In genomic region chr11:87690054-87690740, GRCm38 (mm10) we compare ENCODE assay signal across 8 mouse cellular contexts. TPM values are rescaled to one million over a fixed set of nuclear protein-coding genes. Genes with fewer than 3 reads are reported as not detected.
DNase-seq lines count a peak whose midpoint lies in the region; ATAC-seq and TF ChIP-seq lines count a peak whose summit lies in the region.

No protein-coding gene starts in this region.

- H3K4me1 ChIP-seq in embryonic facial prominence, embryonic 13.5 days = peaks cover 55% of the 10 kb centered on the region
- peaks cover 12% of the 10 kb centered on the region for H3K4me1 ChIP-seq in limb, embryonic 14.5 days (ENCODE audit: control insufficient read depth, insufficient read depth, low read length)
- peaks cover 32% of the 10 kb centered on the region for H3K4me1 ChIP-seq in small intestine, adult 2 months (ENCODE audit: control insufficient read depth, insufficient read depth, insufficient read length, low read length)

- no peak overlapping the region for H3K9ac ChIP-seq in embryonic facial prominence, embryonic 13.5 days
- H3K9ac ChIP-seq in limb, embryonic 14.5 days (ENCODE audit: low read depth, low read length, severe bottlenecking) = no peak overlapping the region

- no peaks in the 10 kb centered on the region; the same call in 1 of the 2 replicates for H3K27me3 ChIP-seq in embryonic facial prominence, embryonic 13.5 days
- H3K27me3 ChIP-seq in limb, embryonic 14.5 days (ENCODE audit: control insufficient read depth, insufficient read depth, low read length) = no peaks in the 10 kb centered on the region
- H3K27me3 ChIP-seq in small intestine, adult 2 months (ENCODE audit: control insufficient read depth, insufficient read depth, low read length) = no peaks in the 10 kb centered on the region

- 0 out of 2 replicates have a peak overlapping the region, but pooled peaks have one; percentile 36 for H3K27ac ChIP-seq in layer of hippocampus, adult 2 months
- H3K27ac ChIP-seq in embryonic facial prominence, embryonic 13.5 days = peak overlapping the region; percentile 41
- no peak overlapping the region for H3K27ac ChIP-seq in limb, embryonic 14.5 days (replicated peaks; ENCODE audit: low read depth, low read length)
- peak overlapping the region; percentile 57 for H3K27ac ChIP-seq in small intestine, adult 2 months (ENCODE audit: insufficient read depth, low read depth, low read length)

- DNase-seq in layer of hippocampus, adult 2 months (ENCODE audit: low spot score in 2 of 2) = no peak
- no peak for DNase-seq in layer of hippocampus, postnatal 36 days
- DNase-seq in limb, embryonic 14.5 days (ENCODE audit: low spot score) = no peak
- no peak for DNase-seq in frontal cortex, postnatal 14 days (ENCODE audit: low spot score in 2 of 2)
- DNase-seq in adrenal gland, postnatal 10 days = no peak
- DNase-seq in retina, embryonic 14.5 days (ENCODE audit: low spot score) = no peak

- H3K36me3 ChIP-seq in embryonic facial prominence, embryonic 13.5 days = no peaks in the 10 kb centered on the region
- no peaks in the 10 kb centered on the region for H3K36me3 ChIP-seq in limb, embryonic 14.5 days (ENCODE audit: control insufficient read depth, insufficient read depth, low read length)
- no peaks in the 10 kb centered on the region for H3K36me3 ChIP-seq in small intestine, adult 2 months (ENCODE audit: control insufficient read depth, insufficient read depth, low read length)

- ATAC-seq in embryonic facial prominence, embryonic 13.5 days (ENCODE audit: insufficient number of reproducible peaks, insufficient read depth, low FRiP score, low TSS enrichment, low read depth) = no peak
- ATAC-seq in limb, embryonic 14.5 days (ENCODE audit: low FRiP score, low read depth) = no peak

- WGBS in embryonic facial prominence, embryonic 13.5 days = 67% methylated on average over 16 of the region's 16 CpGs
- 66% methylated on average over 16 of the region's 16 CpGs for WGBS in limb, embryonic 14.5 days
- 13% methylated on average over 16 of the region's 16 CpGs for WGBS in small intestine, adult 2 months

- H3K4me3 ChIP-seq in layer of hippocampus, adult 2 months = no peak overlapping the region
- H3K4me3 ChIP-seq in embryonic facial prominence, embryonic 13.5 days = no peak overlapping the region
- H3K4me3 ChIP-seq in limb, embryonic 14.5 days (replicated peaks; ENCODE audit: low read length) = no peak overlapping the region
- H3K4me3 ChIP-seq in small intestine, adult 2 months (ENCODE audit: low read depth, low read length) = peak overlapping the region; percentile 20; the same call in 1 of the 2 replicates

- no peak for TF ChIP-seq CTCF in layer of hippocampus, adult 2 months (conservative IDR thresholded peaks at IDR 0.05)
- no peak for TF ChIP-seq CTCF in small intestine, adult 2 months (IDR thresholded peaks at IDR 0.05; ENCODE audit: extremely low read depth, insufficient read length, insufficient replicate concordance, low read depth, low read length)

- TF ChIP-seq POLR2A in limb, embryonic 14.5 days (IDR thresholded peaks at IDR 0.05; ENCODE audit: borderline replicate concordance, extremely low read depth, insufficient read depth, insufficient read length) = no peak
- TF ChIP-seq POLR2A in small intestine, adult 2 months (IDR thresholded peaks at IDR 0.05; ENCODE audit: low read depth, low read length) = no peak

- no peaks in the 10 kb centered on the region for H3K9me3 ChIP-seq in embryonic facial prominence, embryonic 13.5 days
- H3K9me3 ChIP-seq in limb, embryonic 14.5 days (ENCODE audit: control insufficient read depth, low read length) = no peaks in the 10 kb centered on the region

- peak overlapping the region; percentile 30 for H3K4me2 ChIP-seq in embryonic facial prominence, embryonic 13.5 days
- 0 out of 2 replicates have a peak overlapping the region, but pooled peaks have one; percentile 15 for H3K4me2 ChIP-seq in limb, embryonic 14.5 days (replicated peaks; ENCODE audit: low read depth, low read length, severe bottlenecking)

RNA-seq across cellular contexts. Expression of gene Rnf43, which starts 27.7 kb away (rescaled TPM):
- 1 to 10 TPM; 3.1 to 3.9 TPM for total RNA-seq in layer of hippocampus, adult 2 months (2021)
- total RNA-seq in layer of hippocampus, postnatal 36 days (2021) = 1 to 10 TPM; 2.0 to 2.6 TPM
- 7.1 and 8.7 TPM in 2 replicates for polyA plus RNA-seq in embryonic facial prominence, embryonic 13.5 days (2015; fragmentation: Nextera tagmentation; extraction: Ambion mirVana)
- polyA plus RNA-seq in limb, embryonic 14.5 days (2012; rRNA removed) = 4.7 and 4.9 TPM in 2 replicates
- polyA plus RNA-seq in limb, embryonic 14.5 days (2014; fragmentation: Nextera tagmentation; extraction: Ambion mirVana) = 6.5 and 9.5 TPM in 2 replicates
- 16.3 and 19.6 TPM in 2 replicates for polyA plus RNA-seq in small intestine, adult 2 months (2012; rRNA removed)
- total RNA-seq in adrenal gland, postnatal 10 days (2021) = 1 to 10 TPM; 2.8 to 3.4 TPM

RNA-seq across cellular contexts. Expression of gene Supt4a, which starts 47.2 kb away (rescaled TPM):
- total RNA-seq in layer of hippocampus, adult 2 months (2021) = 10 to 100 TPM; 72.1 to 72.8 TPM
- 10 to 100 TPM; 71.7 to 78.7 TPM for total RNA-seq in layer of hippocampus, postnatal 36 days (2021)
- polyA plus RNA-seq in embryonic facial prominence, embryonic 13.5 days (2015; fragmentation: Nextera tagmentation; extraction: Ambion mirVana) = 163 and 172 TPM in 2 replicates
- 106 and 121 TPM in 2 replicates for polyA plus RNA-seq in limb, embryonic 14.5 days (2012; rRNA removed)
- polyA plus RNA-seq in limb, embryonic 14.5 days (2014; fragmentation: Nextera tagmentation; extraction: Ambion mirVana) = 167 and 181 TPM in 2 replicates
- 21.5 and 43.3 TPM in 2 replicates for polyA plus RNA-seq in small intestine, adult 2 months (2012; rRNA removed)
- 10 to 100 TPM; 67.8 to 77.6 TPM for total RNA-seq in adrenal gland, postnatal 10 days (2021)
